Mouse (Mus musculus): ENCODE results near the gene Epx.
A peak's percentile ranks its signal among the peaks of the same experiment; 100 is the strongest.

Gene Epx

DNA sequence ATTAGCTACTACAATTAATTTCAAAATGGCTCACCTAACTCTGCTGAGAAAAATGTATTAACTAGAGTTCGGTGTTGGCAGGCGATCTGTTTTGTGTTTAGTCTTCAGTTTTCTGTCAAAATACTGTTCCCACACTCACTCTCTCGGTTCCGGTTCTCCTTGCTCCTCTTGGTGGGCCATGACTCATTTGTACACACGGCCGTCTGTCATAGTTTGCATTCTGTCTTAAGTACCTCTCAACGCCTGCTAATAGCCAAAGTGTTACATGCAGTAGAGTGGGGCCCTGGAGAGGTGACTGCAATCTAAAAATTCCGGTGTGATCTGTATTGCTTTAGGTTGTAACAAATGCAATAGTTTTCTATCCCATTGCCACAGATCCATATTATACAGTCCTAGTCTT is 34.7 kb downstream of the Epx start:
- no peak for ATAC-seq (ENCODE audit: low TSS enrichment)

DNA sequence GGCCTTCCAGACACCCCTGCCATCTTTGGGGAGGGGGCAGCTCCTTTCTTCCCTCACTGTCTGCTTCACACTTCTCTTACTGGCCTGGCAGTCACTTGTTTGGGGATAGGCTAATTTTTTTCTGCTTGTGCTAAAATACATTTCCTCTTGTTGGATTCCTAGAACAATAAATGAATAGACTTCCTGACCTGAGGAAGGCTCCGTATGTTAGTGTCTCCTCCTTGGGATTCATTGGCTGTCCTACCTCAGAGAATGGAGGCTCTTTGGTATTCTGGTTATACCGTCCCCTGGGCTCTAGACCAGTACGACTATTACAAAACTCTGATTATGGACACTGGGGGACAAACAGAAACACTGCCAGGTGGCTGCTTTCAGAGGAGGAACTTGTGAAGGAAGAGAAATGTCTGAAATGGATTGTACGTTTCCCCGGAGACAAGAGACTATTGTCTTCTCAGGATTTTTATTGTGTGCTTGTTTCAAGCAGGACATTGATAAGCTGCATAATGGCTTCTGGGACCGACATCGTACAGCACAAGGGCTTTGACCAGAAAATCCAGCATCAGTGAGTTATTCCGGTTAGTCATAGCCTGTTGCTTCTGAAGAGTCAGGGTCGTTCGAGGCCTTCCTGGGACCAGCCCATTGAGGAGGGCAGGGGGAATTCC is 47.0 kb downstream of the Epx start, which contains the start of gene Lpo:
TSS of gene Lpo (minus strand) at position 51 of the 662 bp plus-strand sequence.
- no peak; the same call in 1 of the 2 replicates for ATAC-seq (ENCODE audit: low TSS enrichment)

- ATAC-seq (ENCODE audit: low TSS enrichment) = no peak
Measured at GRCm38 (mm10) chr11:87821502-87821901, 53.8 kb downstream of the Epx start.

- ATAC-seq (ENCODE audit: low TSS enrichment) = no peak
Measured at GRCm38 (mm10) chr11:87817443-87817773, 57.9 kb downstream of the Epx start.

DNA sequence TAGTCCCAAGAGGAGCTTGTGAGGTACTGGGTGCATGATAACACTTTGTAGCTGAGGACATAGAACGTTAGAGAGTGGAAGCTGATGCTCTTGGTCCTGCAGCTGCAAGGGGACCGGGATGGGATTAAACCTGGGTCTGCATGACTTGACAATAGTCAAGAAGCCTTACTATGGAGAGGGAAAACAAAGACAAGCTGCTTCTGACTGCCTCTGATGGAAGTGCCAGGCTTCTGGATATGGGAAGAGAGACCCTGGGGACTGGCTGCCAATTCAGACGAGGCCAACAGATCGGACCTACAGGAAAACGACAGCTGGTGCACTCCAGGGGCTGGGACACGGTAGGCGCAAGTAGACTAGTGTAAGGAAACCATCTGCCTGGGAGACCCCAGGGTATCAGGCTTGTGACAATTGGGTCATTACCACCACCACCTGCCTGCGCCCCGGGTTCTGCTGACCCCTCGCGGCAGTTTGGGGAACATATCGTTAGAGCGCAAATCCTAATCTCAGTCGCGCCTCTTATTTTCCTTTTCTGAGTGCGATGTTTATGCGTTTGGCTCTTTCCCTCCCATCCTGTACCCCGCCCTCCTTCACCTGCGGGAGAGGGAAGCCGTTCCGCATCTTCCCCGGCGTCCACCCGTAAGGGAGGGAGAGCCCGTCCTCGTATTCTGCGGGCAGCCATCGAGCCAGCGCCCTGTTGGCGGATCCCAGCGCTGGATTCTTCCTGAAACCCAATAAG is 58.5 kb downstream of the Epx start:
- ATAC-seq (ENCODE audit: low TSS enrichment) = peak; percentile 79

- no peak for ATAC-seq (ENCODE audit: low TSS enrichment)
Measured at GRCm38 (mm10) chr11:87814831-87815230, 60.5 kb downstream of the Epx start.
